Mouse (Mus musculus) left cerebral cortex, postnatal 25 days (tissue): Measurements from ENCODE around the gene Lrba. TPM values are rescaled to one million over a fixed set of nuclear protein-coding genes. Genes with fewer than 3 reads are reported as not detected.

Experiments
- DNase-seq, 2 experiments: peaks; one replicate each; pipeline ENCODE4 v3.0.0; 2022; ENCODE audit warnings: low spot score in 2 of 2, mixed read lengths in 1 of 2
- intact Hi-C: fragments of 180-260 bp; cut with DNase I; formaldehyde crosslinking; loops from one replicate; pipeline ENCODE4 v1.15.1; 2025
- total RNA-seq, 2 experiments: library from RNA; stranded (reverse); gene quantifications; 2 replicates each; pipeline ENCODE4 v1.2.3; 2021

Gene Lrba
- total RNA-seq, 2 experiments from 2014 or later, result 24.7 to 30.6 TPM

DNA sequence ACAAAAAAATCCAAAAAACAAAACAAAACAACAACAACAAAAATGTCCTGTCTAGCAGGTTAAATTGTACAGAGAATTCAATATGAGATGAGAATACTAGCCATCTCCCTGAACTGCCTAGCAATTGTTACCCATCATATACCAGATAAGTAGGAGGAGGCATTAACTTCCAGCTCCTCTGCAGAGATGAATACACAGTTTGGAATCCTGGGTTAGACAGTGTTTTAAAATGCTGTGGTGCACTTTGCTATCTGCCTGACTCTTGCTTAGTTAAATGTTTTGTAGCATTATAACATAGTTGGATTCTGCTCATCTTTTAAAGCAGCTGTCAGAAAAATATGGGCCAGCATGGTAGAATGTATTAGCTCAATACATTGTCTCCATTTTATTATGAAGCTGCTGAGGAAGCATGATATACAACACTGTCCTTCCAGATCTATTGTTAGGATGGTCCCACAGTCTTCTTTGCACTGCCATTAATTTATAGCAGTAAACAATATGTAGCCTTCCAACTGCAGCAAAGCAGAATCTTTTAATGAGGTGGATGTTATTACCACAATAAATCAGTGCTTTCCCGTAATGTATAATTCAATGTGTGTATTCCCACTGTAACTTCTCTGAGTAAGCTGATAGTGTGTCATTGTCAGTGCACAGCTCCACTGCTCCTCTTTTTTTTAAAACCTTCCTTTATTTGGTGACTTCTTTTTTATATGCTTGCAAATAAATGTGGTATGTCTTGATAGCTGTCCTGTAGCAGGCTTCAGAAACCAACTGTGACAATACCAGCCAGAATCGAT is 414.3 kb downstream of the Lrba start:
- intact Hi-C loops, result no loop called here
- no peak for DNase-seq

DNA sequence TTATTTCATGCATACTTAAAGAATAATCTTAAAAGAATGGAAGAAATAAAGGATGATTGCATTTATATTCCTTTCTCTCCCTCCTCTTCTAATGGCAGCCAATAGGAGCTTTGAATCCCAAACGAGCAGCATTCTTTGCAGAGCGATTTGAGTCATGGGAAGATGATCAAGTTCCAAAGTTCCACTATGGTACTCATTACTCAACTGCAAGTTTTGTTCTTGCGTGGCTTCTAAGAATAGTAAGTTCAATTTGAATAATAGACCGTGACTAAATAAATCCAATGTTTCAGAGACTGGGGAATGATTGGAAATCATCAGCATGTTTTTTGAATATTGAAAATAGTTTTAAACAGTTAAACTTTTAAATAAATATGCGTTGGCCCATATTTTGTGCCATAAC is 416.9 kb downstream of the Lrba start:
- intact Hi-C loops, result no loop called here
- DNase-seq, result no peak

DNA sequence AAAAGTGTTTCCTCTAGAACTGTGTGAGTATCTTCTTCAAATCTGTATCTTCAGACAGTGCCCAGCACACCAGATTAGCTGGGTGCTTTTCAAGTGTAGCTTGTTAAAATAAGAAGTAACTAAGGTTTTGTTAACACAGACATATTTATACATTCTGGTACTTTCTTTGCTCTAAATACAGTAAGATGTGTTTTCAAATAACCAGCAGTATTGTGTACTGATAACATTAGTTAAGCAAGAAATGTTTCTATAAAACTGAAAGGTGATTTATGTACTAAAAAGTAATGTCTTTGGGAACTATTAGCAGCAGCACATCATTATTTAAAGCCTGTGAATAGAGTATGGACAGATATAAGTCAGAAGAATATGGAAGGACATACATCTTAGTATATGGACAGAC is 417.3 kb downstream of the Lrba start:
- no peak for DNase-seq
- intact Hi-C loops, result no loop called here

DNA sequence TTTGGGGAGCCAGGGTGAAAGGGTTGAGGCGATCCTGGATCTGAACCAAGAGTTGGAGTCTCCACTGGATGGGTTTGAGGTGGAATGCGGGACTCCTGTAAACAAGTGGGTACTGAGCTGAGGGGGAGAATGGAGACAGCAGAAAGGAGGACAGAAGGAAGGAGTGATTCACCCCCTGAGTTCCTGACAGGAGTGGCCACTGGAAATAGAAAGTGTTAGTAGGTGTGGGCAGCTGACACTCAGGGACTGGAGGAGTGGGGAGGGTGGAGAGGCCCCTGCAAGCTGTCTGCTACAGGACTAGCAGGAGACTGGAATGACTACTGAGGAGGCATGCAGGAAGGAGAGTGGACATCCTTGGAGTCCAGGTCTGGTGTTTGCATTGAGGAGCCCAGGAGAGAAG is 422.3 kb downstream of the Lrba start:
- intact Hi-C loops, result loop anchor here (2.0 kb wide), 1 partner anchor 48 kb away; no protein-coding TSS in a partner anchor
- peak in 1 of 2 experiments; percentile 80 for DNase-seq

DNA sequence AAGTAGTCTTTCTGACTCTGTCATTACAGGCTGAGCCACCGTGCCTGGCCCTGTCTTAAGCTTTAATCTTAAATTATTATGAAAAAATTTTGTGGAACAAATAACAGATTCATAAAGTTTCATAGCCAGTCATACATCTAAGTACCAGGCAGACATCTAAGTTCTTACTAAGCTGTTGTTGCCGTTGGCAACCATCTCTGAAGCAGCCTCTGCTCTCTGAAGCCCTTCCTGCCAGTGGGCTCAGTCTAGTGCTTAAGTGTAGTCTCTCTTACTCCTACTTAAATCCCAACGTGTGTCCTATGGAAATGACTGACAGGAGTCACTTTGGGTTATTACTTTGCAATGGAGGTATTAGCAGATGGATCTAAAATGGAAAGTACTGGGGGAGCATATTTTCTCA is 426.5 kb downstream of the Lrba start:
- no peak for DNase-seq
- intact Hi-C loops, result no loop called here

DNA sequence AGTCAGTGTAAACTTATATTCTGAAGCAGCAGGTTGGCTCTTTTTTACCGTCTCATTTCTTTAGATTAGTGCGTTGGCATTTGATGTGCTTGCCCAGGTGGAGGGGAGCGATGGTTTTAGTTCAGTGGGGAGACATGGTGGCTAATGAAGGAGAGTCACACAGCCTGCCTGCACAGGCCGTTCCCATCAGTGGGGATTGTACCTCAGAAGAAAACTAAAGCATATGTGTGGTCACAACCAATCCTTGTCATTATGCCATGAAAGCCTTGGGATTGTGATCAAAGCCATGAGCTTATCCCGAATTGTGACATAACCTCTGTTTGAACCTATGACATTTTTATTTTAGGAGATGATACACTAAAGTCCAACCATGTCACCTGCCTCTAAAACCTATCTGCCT is 434.8 kb downstream of the Lrba start:
- DNase-seq, result no peak
- intact Hi-C loops, result no loop called here

DNA sequence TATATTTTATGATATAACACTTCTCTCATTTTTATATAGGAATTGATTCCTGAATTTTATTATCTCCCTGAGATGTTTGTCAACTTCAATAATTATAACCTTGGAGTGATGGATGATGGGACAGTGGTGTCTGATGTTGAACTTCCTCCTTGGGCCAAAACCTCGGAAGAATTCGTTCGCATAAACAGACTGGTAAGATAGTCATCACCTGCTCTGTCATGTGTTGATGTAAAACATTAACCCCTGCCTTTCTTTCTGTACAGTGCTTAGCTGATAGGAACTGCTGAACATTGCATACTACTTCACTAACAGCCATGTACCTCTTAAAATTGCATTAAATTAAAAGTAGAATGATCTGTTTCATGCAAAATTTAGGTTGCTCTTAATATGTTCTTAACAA is 439.9 kb downstream of the Lrba start:
- DNase-seq, result no peak
- intact Hi-C loops, result no loop called here

DNA sequence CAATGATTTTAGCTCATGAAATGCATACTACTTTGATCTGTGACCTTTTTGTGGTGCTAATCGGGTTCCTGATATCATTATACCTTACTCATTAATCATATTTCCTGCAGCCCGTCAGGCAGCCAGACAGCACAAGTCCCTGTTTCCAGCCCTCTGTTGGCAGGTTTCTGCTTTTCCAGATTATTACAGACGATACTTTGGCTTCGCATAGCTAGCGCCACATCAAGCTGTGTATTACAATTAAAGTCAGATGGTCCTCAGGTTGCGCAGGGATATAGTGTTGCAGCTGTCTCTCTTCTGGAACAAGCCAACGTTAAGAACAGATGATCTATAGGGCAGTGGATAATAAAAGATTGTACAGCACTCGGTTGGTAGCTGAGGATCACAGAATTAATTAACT is 443.7 kb downstream of the Lrba start:
- DNase-seq, result no peak
- intact Hi-C loops, result no loop called here

DNA sequence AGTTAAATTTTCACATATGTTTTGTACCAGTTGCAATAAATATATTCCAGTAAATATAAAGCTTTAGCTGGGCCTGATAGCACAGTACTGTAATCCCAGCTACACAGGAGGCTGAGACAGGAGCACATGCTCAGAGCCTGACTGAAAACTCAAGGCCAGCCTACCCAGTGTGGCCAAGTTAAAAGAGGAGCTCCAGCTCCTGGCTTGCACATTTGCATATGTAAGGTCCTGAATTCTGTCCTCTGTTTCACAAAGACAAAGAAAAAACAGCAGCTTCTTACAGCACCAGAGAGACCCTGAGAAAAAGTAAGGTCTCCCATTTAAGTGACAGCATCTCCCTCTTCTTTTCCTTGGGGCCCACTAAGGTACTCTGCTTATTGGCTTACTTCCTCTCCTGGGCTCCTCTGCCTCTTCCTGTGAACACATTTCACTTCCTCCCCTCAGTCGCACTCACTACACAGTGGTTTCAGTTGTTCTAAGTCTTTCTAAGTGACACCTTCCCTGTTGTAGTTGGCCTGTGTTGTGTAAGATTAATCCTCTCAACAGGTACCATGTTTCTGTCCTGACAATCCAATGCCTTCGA is 453.2 kb downstream of the Lrba start:
- no peak for DNase-seq
- intact Hi-C loops, result no loop called here

DNA sequence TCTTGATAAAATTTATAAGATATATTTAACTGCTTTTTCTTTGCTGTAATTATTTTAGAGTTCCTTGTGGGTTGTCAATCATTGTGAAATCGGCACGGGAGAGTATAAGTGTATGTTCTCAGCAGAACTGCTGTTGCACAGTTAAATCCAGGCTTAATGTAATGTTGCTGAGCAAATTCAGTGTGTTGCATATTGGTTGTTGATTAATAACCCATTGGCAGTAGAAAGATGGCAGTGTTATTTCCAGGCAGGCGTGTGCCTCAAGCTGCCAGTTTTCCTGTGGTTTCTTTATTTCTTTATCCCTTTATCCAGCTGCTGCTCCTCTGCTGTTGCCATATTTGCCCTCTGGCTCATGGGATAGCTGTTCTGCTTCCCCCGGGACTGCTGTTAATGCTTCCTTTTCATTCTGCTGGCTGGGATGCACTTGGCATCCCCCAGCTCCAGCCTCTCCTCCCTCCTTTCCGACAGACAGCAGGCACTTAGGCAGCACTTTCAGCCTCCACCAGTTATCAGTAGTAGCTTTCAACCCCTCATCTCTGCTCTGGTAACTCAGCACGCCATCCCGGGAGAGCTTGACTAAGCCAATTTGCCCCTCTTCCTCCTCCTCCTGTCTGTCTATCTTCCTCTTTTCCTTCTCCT is 463.2 kb downstream of the Lrba start:
- intact Hi-C loops, result no loop called here
- no peak for DNase-seq

DNA sequence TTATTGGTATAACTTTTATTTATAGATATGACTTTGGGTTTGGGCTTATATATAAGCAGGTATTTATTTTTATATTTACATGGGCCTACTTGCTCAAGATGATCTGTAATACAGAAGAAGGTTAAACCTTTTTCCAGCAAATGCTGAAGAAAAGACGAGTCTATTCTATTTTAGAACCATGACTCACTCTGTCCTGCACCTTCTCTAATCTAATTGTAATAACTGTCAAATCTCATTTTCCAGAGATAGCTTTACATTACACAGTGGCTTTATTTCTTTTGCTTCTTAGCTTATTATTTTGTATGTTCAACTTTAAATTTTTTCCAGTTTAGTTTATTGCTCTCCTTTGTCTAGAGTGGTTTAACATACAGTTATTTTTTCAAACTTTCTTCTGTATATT is 464.0 kb downstream of the Lrba start:
- no peak for DNase-seq
- intact Hi-C loops, result no loop called here

DNA sequence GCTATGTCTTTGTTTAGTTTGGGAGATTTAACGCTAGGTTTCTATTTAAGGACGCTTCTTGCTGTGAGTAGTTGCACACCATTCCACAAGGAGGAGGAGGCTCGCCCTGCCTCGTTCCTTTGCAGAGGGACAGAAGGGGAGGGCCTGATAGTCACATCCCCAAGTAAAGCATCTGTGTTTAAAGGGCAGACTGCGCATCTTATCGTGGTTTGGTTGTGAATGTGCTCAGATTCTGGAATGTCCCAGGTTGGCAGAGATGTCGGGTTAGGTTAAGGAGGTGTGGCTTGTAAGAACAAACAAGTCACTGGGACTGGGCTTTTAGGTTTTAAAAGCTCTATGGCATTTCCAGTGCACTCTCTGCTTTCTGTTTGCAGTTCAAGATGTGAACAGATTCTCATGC is 464.8 kb downstream of the Lrba start:
- DNase-seq, result peak in 1 of 2 experiments; percentile 12
- intact Hi-C loops, result no loop called here

DNA sequence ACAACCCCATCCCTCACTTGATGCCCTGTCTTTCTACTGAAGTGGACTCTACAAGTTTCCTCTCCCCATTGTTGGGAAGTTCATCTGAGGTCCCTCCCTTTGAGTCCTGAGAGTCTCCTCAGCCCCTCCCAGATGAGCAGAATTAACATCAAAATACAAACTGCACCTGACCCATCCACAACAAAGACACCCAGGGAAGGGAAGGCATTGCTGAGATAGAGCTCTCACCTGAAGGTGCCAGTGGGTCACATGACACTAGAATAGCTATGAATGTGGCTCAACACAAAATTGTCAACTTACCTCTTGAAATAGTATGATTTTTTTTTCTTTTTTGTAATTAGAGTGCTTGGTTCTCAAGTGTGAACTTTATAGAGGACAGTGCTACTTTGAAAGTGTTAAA is 468.3 kb downstream of the Lrba start:
- DNase-seq, result no peak
- intact Hi-C loops, result no loop called here

DNA sequence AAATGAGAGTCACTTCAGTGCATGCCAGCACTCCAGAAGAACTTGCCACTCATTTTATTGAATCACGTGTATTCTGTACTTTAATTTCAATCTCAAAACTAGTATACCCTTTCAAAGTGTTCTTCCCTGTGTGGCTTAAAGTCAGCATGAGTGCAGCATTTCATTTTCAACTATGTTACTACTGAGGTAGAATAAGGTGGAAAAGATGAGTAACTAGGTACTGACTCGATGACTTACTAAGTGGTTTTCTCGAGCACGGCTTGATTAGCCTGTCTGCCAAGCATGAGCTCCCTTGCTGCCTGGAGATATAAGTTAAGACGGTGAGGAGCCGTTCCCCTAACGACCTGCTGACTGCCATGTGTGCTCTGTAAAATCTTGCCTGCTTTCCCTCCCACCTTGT is 469.1 kb downstream of the Lrba start:
- no peak for DNase-seq
- intact Hi-C loops, result no loop called here

DNA sequence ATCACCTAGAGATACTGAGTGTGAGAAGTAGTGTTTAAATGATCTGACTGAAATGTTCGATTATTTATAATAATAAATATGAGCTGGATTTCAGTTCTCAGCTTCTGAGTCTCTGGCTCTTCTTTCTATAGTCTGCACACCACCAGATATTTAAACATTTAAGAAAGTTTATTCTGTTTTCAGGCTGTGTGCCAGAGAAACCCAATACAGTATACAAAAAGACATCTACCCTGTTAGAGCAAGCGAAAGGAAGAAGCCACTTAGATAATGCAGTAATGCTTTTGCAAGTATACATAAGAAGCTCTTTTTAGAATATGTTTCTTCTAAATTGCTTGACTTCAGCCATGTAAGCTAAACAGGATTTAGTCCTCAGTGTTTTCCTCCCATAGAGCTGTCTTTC is 474.5 kb downstream of the Lrba start:
- DNase-seq, result no peak
- intact Hi-C loops, result no loop called here

DNA sequence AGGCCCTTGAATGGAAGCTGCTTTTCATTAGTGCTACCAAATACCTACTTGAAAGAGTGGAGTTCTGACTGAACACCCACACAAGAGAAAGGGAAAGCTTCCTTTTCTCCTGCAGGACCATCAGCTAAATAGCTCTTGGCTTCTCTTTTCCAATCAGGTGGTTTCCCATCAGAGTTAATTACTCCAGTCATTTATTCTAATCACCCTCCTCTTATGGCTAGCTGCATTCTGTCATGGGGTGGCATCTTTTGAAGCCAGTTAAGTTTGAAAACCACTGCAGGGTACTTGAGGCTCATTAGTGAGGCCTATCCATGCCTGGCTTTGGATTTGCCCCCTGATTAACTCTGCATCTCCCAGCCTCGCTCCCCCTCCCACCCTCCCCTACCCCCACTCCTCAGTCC is 476.7 kb downstream of the Lrba start:
- intact Hi-C loops, result no loop called here

DNA sequence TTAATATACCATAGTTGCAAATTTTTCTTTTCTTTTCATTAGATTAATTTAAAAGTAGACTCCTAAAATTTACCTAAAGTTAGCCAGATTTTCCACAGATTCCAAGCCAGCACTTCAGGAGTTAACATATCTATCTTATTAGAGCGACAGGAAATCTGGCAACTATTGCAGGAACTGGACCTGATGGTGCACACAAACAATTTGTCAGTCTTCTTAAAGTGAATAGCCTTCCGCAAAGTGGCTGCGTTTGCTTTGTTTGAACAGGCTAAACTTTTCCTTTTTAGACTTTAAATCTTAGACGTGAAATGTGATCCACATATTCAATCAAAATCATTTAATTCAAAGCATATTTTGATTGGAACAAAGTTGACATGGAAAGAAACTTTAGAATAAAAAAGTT is 485.0 kb downstream of the Lrba start:
- intact Hi-C loops, result no loop called here
- DNase-seq, result no peak

More for the DNA sequence above, 476.7 kb downstream of the Lrba start:
- DNase-seq, result no peak

DNA sequence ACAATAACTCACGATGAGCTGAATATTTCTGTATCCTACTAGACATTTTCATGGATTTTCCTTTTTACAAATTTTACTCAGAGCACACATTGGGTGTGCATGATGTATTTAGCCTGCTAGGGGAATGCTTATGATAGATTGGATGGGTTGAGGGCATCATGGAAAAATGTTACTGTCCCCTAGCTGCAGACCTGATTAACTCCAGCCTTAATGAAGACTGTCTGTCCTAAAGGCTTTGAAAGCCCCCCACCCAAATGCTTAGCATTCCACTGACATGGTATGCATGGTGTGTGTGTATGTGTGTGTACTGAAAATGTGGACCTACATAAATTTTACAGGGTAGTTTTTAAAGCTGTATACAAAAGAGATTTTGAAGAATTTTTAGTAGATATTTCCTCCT is 487.1 kb downstream of the Lrba start:
- no peak for DNase-seq
- intact Hi-C loops, result no loop called here

DNA sequence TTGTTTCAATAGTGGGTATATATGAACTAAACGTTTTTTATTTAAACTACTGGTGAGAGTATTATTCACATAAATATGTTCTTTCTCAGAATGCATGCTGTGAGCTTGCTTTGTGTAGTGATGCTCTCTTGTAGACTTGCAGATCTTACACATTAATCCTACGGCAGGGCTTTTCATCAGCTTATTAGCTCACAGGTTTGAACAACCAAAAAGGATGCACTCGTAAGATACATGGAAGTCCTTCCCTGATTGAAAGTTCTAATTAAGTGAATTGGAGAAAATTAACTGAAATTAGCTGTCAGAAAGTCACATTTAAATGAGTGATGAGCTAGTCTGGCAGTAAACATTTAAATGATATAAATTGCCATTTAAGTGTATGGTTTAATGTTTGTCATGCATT is 488.3 kb downstream of the Lrba start:
- no peak for DNase-seq
- intact Hi-C loops, result no loop called here

DNA sequence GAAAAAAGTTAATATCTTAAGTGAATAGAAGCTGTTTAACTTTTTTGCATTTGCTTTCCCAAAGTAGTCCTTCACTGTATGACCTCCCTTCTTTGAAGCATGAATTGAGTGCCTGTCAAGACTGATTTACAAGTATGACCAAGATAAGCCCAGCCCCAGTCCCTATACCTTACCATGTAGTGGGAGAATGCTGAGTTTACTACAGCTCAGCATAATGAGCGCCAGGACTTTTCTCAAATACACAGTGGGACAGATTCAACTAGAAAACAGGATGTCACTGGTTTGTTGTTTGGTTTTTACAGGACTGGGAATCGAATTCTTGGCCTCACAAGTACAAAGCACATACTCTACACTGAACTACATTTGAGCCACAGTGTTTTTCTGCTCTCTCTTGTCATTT is 490.0 kb downstream of the Lrba start:
- DNase-seq, result no peak
- intact Hi-C loops, result no loop called here
